Mouse (Mus musculus) large intestine, adult 2 months (tissue): ENCODE results near the gene Deaf1. TPM values are rescaled to one million over a fixed set of nuclear protein-coding genes. Genes with fewer than 3 reads are reported as not detected.

Source experiments
- DNase-seq: peaks from one replicate; pipeline ENCODE4 v3.0.0-alpha.2; 2012; ENCODE audit warnings: low read depth, low spot score
- WGBS: fragments of 180-500 bp; shearing (Covaris S2); methylation state at CpG from one replicate; pipeline ENCODE4 v1.1.7; 2018; 5-methylcytosine and 5-hydroxymethylcytosine counted together
- polyA plus RNA-seq: library from polyadenylated mRNA; depleted of rRNA; stranded (reverse); fragments of >200 nt; gene quantifications from 2 replicates; pipeline ENCODE4 v1.2.3, GENCODE M21; 2012; rRNA removed

The Deaf1 gene
- 17.5 and 19.9 TPM in 2 replicates for polyA plus RNA-seq

- WGBS, result under 1% methylated on average over 105 of the region's 105 CpGs
- peak; percentile 91 for DNase-seq
These were observed at the start of gene Deaf1, which contains the start of gene Tmem80 for GRCm38 (mm10) chr7:141327469-141328372. Deaf1 (minus strand) TSS chr7:141327690. Tmem80 (plus strand) TSS chr7:141327739.

- DNase-seq, result no peak
These were observed 46.9 kb upstream of the Deaf1 start for GRCm38 (mm10) chr7:141374399-141374798.

GRCm38 (mm10) chr7:141373611-141374010, 46.1 kb upstream of the Deaf1 start:
- WGBS, result 67% methylated on average over 6 of the region's 6 CpGs
- DNase-seq, result no peak

- 15% methylated on average over 6 of the region's 6 CpGs for WGBS
- DNase-seq, result no peak
These were observed 44.6 kb upstream of the Deaf1 start for GRCm38 (mm10) chr7:141371942-141372595.

- no peak for DNase-seq
- WGBS, result 53% methylated on average over 5 of the region's 5 CpGs
These were observed 42.4 kb upstream of the Deaf1 start for GRCm38 (mm10) chr7:141369918-141370317.

GRCm38 (mm10) chr7:141367358-141367757, 39.9 kb upstream of the Deaf1 start:
- DNase-seq, result no peak
- 91% methylated on average over 4 of the region's 4 CpGs for WGBS

- DNase-seq, result no peak
- 75% methylated on average over 3 of the region's 3 CpGs for WGBS
These were observed 37.6 kb upstream of the Deaf1 start for GRCm38 (mm10) chr7:141365049-141365445.

GRCm38 (mm10) chr7:141364349-141365048, 37.0 kb upstream of the Deaf1 start:
- no peak for DNase-seq
- whole genome bisulfite sequencing, result 86% methylated on average over 5 of the region's 5 CpGs

- no peak for DNase-seq
- WGBS, result 85% methylated on average over 2 of the region's 2 CpGs
These were observed 36.2 kb upstream of the Deaf1 start for GRCm38 (mm10) chr7:141363752-141364125.

- no peak for DNase-seq
- WGBS, result 53% methylated on average over 4 of the region's 4 CpGs
These were observed 35.7 kb upstream of the Deaf1 start for GRCm38 (mm10) chr7:141363106-141363751.

- WGBS, result 11% methylated on average over 24 of the region's 24 CpGs
- DNase-seq, result peak; percentile 85
These were observed 34.0 kb upstream of the Deaf1 start for GRCm38 (mm10) chr7:141361510-141361909.

GRCm38 (mm10) chr7:141356971-141357370, 29.5 kb upstream of the Deaf1 start:
- WGBS, result 61% methylated on average over 14 of the region's 14 CpGs
- no peak for DNase-seq

GRCm38 (mm10) chr7:141355626-141356326, 28.3 kb upstream of the Deaf1 start:
- WGBS, result 79% methylated on average over 12 of the region's 12 CpGs
- no peak for DNase-seq

- WGBS, result 88% methylated on average over 8 of the region's 8 CpGs
- DNase-seq, result no peak
These were observed 27.6 kb upstream of the Deaf1 start for GRCm38 (mm10) chr7:141355051-141355450.

GRCm38 (mm10) chr7:141351061-141351460, 23.6 kb upstream of the Deaf1 start:
- WGBS, result 34% methylated on average over 6 of the region's 6 CpGs
- no peak for DNase-seq

GRCm38 (mm10) chr7:141344787-141345186, 17.3 kb upstream of the Deaf1 start:
- 66% methylated on average over 5 of the region's 5 CpGs for WGBS
- DNase-seq, result no peak

- no peak for DNase-seq
- WGBS, result 26% methylated on average over 7 of the region's 7 CpGs
These were observed 16.2 kb upstream of the Deaf1 start for GRCm38 (mm10) chr7:141343696-141344095.

- WGBS, result 35% methylated on average over 2 of the region's 2 CpGs
- DNase-seq, result no peak
These were observed 15.7 kb upstream of the Deaf1 start for GRCm38 (mm10) chr7:141343230-141343629.

GRCm38 (mm10) chr7:141341689-141342226, 14.3 kb upstream of the Deaf1 start:
- no peak for DNase-seq
- WGBS, result 44% methylated on average over 10 of the region's 10 CpGs
